Mouse (Mus musculus) liver, adult 2 months (tissue): ENCODE measurements around the gene 9530068E07Rik.

Source experiments
- CTCF ChIP-seq: fragments of 200-500 bp; IDR thresholded peaks from 2 replicates; pipeline ENCODE4 v1.5.1; 2011; ENCODE audit warnings: low read depth, low read length, control low read depth
- POLR2A ChIP-seq: fragments of 200-500 bp; IDR thresholded peaks from 2 replicates; pipeline ENCODE4 v1.6.1; 2011; ENCODE audit warnings: low read length, control low read depth; ENCODE audit not compliant: insufficient read depth; ENCODE audit errors: extremely low read depth

DNA sequence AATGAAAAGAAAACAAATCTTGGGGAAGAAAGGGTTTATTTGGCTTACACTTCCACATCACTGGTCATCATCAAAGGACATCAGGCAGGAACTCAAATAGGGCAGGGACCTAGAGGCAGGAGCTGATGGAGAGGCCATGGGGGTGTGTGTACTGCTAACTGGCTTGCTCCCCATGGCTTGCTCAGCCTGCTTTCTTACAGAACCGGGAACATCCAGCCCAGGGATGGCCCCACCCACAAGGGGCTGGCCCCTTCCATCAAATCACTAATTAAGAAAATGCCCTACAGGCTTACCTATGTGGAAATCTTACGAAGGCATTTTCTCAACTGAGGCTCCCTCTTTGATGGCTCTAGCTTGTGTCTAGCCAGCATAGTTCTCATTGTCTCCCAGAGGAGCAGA, 37.6 kb downstream of the 9530068E07Rik start:
- TF ChIP-seq CTCF (no peak), POLR2A (no peak)
